Mouse (Mus musculus) forebrain, embryonic 16.5 days (tissue): Measurements from ENCODE around the gene Rita1. TPM values are rescaled to one million over a fixed set of nuclear protein-coding genes. Genes with fewer than 3 reads are reported as not detected.

Experiments used
- ATAC-seq: fragments of 200-750 bp; cut with Nextera tagmentation; 2 replicates; pipeline ENCODE4 v1.8.0; 2017; ENCODE audit warnings: mild to moderate bottlenecking, moderate library complexity
- H3K27ac ChIP-seq: fragments of 300-500 bp; sonication (generic); 2 replicates; pipeline ENCODE4 v1.5.1; 2014; ENCODE audit warnings: low read length, control low read depth
- H3K27me3 ChIP-seq: fragments of 300-500 bp; sonication (generic); replicated peaks from 2 replicates; pipeline ENCODE4 v1.6.1; 2014; ENCODE audit warnings: low read length; ENCODE audit not compliant: control insufficient read depth, insufficient read depth
- H3K36me3 ChIP-seq: fragments of 300-500 bp; sonication (generic); 2 replicates; pipeline ENCODE4 v1.6.1; 2014; ENCODE audit not compliant: control insufficient read depth, insufficient read depth
- H3K4me1 ChIP-seq: fragments of 300-500 bp; sonication (generic); replicated peaks from 2 replicates; pipeline ENCODE4 v1.6.1; 2014; ENCODE audit warnings: low read length; ENCODE audit not compliant: control insufficient read depth, insufficient read depth
- H3K4me2 ChIP-seq: fragments of 300-500 bp; sonication (generic); 2 replicates; pipeline ENCODE4 v1.6.1; 2014; ENCODE audit warnings: mild to moderate bottlenecking, low read length, control low read depth
- H3K4me3 ChIP-seq: fragments of 300-500 bp; sonication (generic); replicated peaks from 2 replicates; pipeline ENCODE4 v1.5.1; 2014; ENCODE audit warnings: mild to moderate bottlenecking, low read length, control low read depth
- H3K9ac ChIP-seq: fragments of 300-500 bp; sonication (generic); replicated peaks from 2 replicates; pipeline ENCODE4 v1.6.1; 2014; ENCODE audit warnings: low read depth, low read length, control low read depth
- H3K9me3 ChIP-seq: fragments of 300-500 bp; sonication (generic); 2 replicates; pipeline ENCODE4 v1.6.1; 2016; ENCODE audit warnings: low read length; ENCODE audit not compliant: control insufficient read depth
- WGBS: fragments of 180-500 bp; shearing (Covaris S2); extraction: QIAGEN DNeasy Blood & Tissue Kit; methylation state at CpG from one replicate; pipeline ENCODE4 v1.1.7; 2014; 5-methylcytosine and 5-hydroxymethylcytosine counted together
- polyA plus RNA-seq: library from polyadenylated mRNA; unstranded; fragments of >200 nt; fragmentation: Nextera tagmentation; extraction: Ambion mirVana; gene quantifications from 2 replicates; pipeline ENCODE4 v1.2.1, GENCODE M21; 2015

Rita1 gene
- polyA plus RNA-seq: 21.2 and 26.9 TPM in 2 replicates

GRCm38 (mm10) chr5:120612442-120612821, at the start of gene Rita1, which contains the start of gene Ddx54:
TSS of gene Rita1 (minus strand) at chr5:120612589.
TSS of gene Ddx54 (plus strand) at chr5:120612739.
- peak within 1 kb of the TSS; percentile 89 for H3K27ac ChIP-seq
- peak within 1 kb of the TSS; percentile 74 for H3K4me2 ChIP-seq
- WGBS: 0% methylated on average over 22 of the region's 22 CpGs
- no peaks in the 10 kb centered on the region for H3K27me3 ChIP-seq
- H3K9me3 ChIP-seq: peaks cover 2% of the 10 kb centered on the region; the same call in 1 of the 2 replicates
- H3K36me3 ChIP-seq: no peaks in the 10 kb centered on the region
- ATAC-seq: peak; percentile 82
- H3K4me1 ChIP-seq: peaks cover 23% of the 10 kb centered on the region
- peak within 1 kb of the TSS; percentile 80 for H3K4me3 ChIP-seq
- peak within 1 kb of the TSS; percentile 67 for H3K9ac ChIP-seq

- WGBS: 22% methylated on average over 5 of the region's 5 CpGs
- Histone ChIP-seq H3K4me1 (0 out of 2 replicates have a peak, but pooled peaks cover 3% of the 10 kb centered on the region), H3K4me2 (no peak overlapping the region), H3K4me3 (no peak overlapping the region), H3K27me3 (no peaks in the 10 kb centered on the region), H3K9ac (no peak overlapping the region), H3K36me3 (no peaks in the 10 kb centered on the region), H3K9me3 (no peaks in the 10 kb centered on the region), H3K27ac (peak overlapping the region; percentile 75)
- ATAC-seq: peak; percentile 74
These were observed 48.4 kb upstream of the Rita1 start for GRCm38 (mm10) chr5:120660816-120661215.

- WGBS: 61% methylated on average over 12 of the region's 12 CpGs
- no peak overlapping the region for H3K4me3 ChIP-seq
- H3K27ac ChIP-seq: peak overlapping the region; percentile 78
- peaks cover 16% of the 10 kb centered on the region for H3K4me1 ChIP-seq
- no peaks in the 10 kb centered on the region for H3K27me3 ChIP-seq
- no peaks in the 10 kb centered on the region for H3K9me3 ChIP-seq
- no peak overlapping the region for H3K9ac ChIP-seq
- H3K36me3 ChIP-seq: no peaks in the 10 kb centered on the region
- ATAC-seq: peak; percentile 41
- H3K4me2 ChIP-seq: no peak overlapping the region
These were observed 43.9 kb upstream of the Rita1 start for GRCm38 (mm10) chr5:120656281-120656751.

GRCm38 (mm10) chr5:120653873-120654272, 41.5 kb upstream of the Rita1 start:
- no peak overlapping the region for H3K27ac ChIP-seq
- no peak overlapping the region for H3K4me3 ChIP-seq
- H3K36me3 ChIP-seq: no peaks in the 10 kb centered on the region
- no peak overlapping the region for H3K4me2 ChIP-seq
- WGBS: 83% methylated on average over 2 of the region's 2 CpGs
- H3K27me3 ChIP-seq: peaks cover 18% of the 10 kb centered on the region
- no peaks in the 10 kb centered on the region for H3K9me3 ChIP-seq
- ATAC-seq: no peak
- H3K4me1 ChIP-seq: peaks cover 22% of the 10 kb centered on the region
- H3K9ac ChIP-seq: no peak overlapping the region

GRCm38 (mm10) chr5:120652915-120653701, 40.7 kb upstream of the Rita1 start:
- ATAC-seq: peak; percentile 27; the same call in 1 of the 2 replicates
- no peak overlapping the region for H3K9ac ChIP-seq
- H3K36me3 ChIP-seq: no peaks in the 10 kb centered on the region
- no peak overlapping the region for H3K4me3 ChIP-seq
- H3K4me1 ChIP-seq: peaks cover 26% of the 10 kb centered on the region
- H3K27me3 ChIP-seq: peaks cover 20% of the 10 kb centered on the region
- no peaks in the 10 kb centered on the region for H3K9me3 ChIP-seq
- no peak overlapping the region for H3K27ac ChIP-seq
- H3K4me2 ChIP-seq: no peak overlapping the region
- 71% methylated on average over 27 of the region's 28 CpGs for WGBS

GRCm38 (mm10) chr5:120651230-120651629, 38.8 kb upstream of the Rita1 start:
- Histone ChIP-seq H3K36me3 (no peaks in the 10 kb centered on the region), H3K27me3 (peaks cover 24% of the 10 kb centered on the region), H3K4me2 (no peak overlapping the region), H3K9me3 (no peaks in the 10 kb centered on the region), H3K27ac (no peak overlapping the region), H3K9ac (no peak overlapping the region), H3K4me1 (peaks cover 26% of the 10 kb centered on the region), H3K4me3 (no peak overlapping the region)
- no peak for ATAC-seq
- 83% methylated on average over 5 of the region's 5 CpGs for WGBS

- no peak for ATAC-seq
- Histone ChIP-seq H3K9ac (no peak overlapping the region), H3K27me3 (peaks cover 24% of the 10 kb centered on the region), H3K9me3 (no peaks in the 10 kb centered on the region), H3K36me3 (no peaks in the 10 kb centered on the region), H3K27ac (no peak overlapping the region), H3K4me1 (peaks cover 26% of the 10 kb centered on the region), H3K4me3 (no peak overlapping the region), H3K4me2 (no peak overlapping the region)
- WGBS: 22% methylated on average over 13 of the region's 13 CpGs
These were observed 37.5 kb upstream of the Rita1 start for GRCm38 (mm10) chr5:120649938-120650337.

GRCm38 (mm10) chr5:120649374-120649933, 37.1 kb upstream of the Rita1 start:
- H3K27me3 ChIP-seq: peaks cover 24% of the 10 kb centered on the region
- no peak for ATAC-seq
- H3K9me3 ChIP-seq: no peaks in the 10 kb centered on the region
- no peak overlapping the region for H3K27ac ChIP-seq
- under 1% methylated on average over 21 of the region's 21 CpGs for WGBS
- peaks cover 22% of the 10 kb centered on the region for H3K4me1 ChIP-seq
- no peaks in the 10 kb centered on the region for H3K36me3 ChIP-seq
- peak overlapping the region; percentile 9 for H3K4me3 ChIP-seq
- peak overlapping the region; percentile 25; the same call in 1 of the 2 replicates for H3K9ac ChIP-seq
- peak overlapping the region; percentile 48 for H3K4me2 ChIP-seq

GRCm38 (mm10) chr5:120648569-120649373, 36.4 kb upstream of the Rita1 start, which contains the start of gene Rasal1:
TSS of gene Rasal1 (plus strand) at chr5:120648812.
- 1% methylated on average over 50 of the region's 53 CpGs for whole genome bisulfite sequencing
- Histone ChIP-seq H3K9ac (peak within 1 kb of the TSS; percentile 25; the same call in 1 of the 2 replicates), H3K4me3 (peak within 1 kb of the TSS; percentile 9), H3K9me3 (no peaks in the 10 kb centered on the region), H3K27me3 (peaks cover 24% of the 10 kb centered on the region), H3K4me1 (peaks cover 19% of the 10 kb centered on the region), H3K36me3 (no peaks in the 10 kb centered on the region), H3K27ac (no peak within 1 kb of the TSS), H3K4me2 (peak within 1 kb of the TSS; percentile 48)
- ATAC-seq: peak; percentile 43
